Mouse (Mus musculus) heart, embryonic 12.5 days (tissue): ENCODE data around the gene Sesn2. TPM values are rescaled to one million over a fixed set of nuclear protein-coding genes. Genes with fewer than 3 reads are reported as not detected.
"Not testable (repeated sequence)": the region's sequence is repeated elsewhere in the genome, so short reads cannot be mapped to it uniquely, and the experiment has no call there.

Source experiments
- ATAC-seq: fragments of 200-750 bp; cut with Nextera tagmentation; 2 replicates; pipeline ENCODE4 v1.8.0; 2017; ENCODE audit warnings: moderate TSS enrichment, moderate library complexity; ENCODE audit not compliant: insufficient number of reproducible peaks, low FRiP score
- H3K27ac ChIP-seq: fragments of 300-500 bp; sonication (generic); 2 replicates; pipeline ENCODE4 v1.5.1; 2016; ENCODE audit warnings: mild to moderate bottlenecking, moderate library complexity; ENCODE audit not compliant: poor library complexity, severe bottlenecking
- H3K27me3 ChIP-seq: fragments of 300-500 bp; sonication (generic); replicated peaks from 2 replicates; pipeline ENCODE4 v1.6.1; 2016; ENCODE audit warnings: mild to moderate bottlenecking, moderate library complexity
- H3K36me3 ChIP-seq: fragments of 300-500 bp; sonication (generic); 2 replicates; pipeline ENCODE4 v1.6.1; 2016; ENCODE audit warnings: mild to moderate bottlenecking, moderate library complexity
- H3K4me1 ChIP-seq: fragments of 300-500 bp; sonication (generic); replicated peaks from 2 replicates; pipeline ENCODE4 v1.6.1; 2016; ENCODE audit warnings: mild to moderate bottlenecking
- H3K4me2 ChIP-seq: fragments of 300-500 bp; sonication (generic); 2 replicates; pipeline ENCODE4 v1.6.1; 2016; ENCODE audit warnings: mild to moderate bottlenecking, moderate library complexity
- H3K4me3 ChIP-seq: fragments of 300-500 bp; sonication (generic); 2 replicates; pipeline ENCODE4 v1.5.1; 2016; ENCODE audit warnings: mild to moderate bottlenecking
- H3K9ac ChIP-seq: fragments of 300-500 bp; sonication (generic); 2 replicates; pipeline ENCODE4 v1.6.1; 2016; ENCODE audit warnings: mild to moderate bottlenecking, moderate library complexity
- H3K9me3 ChIP-seq: fragments of 300-500 bp; sonication (generic); replicated peaks from 2 replicates; pipeline ENCODE4 v1.6.1; 2016; ENCODE audit warnings: mild to moderate bottlenecking, moderate library complexity
- WGBS: fragments of 180-500 bp; shearing (Covaris S2); methylation state at CpG from one replicate; pipeline ENCODE4 v1.1.7; 2016; 5-methylcytosine and 5-hydroxymethylcytosine counted together
- polyA plus RNA-seq: library from polyadenylated mRNA; unstranded; fragments of >200 nt; fragmentation: Nextera tagmentation; extraction: Ambion mirVana; gene quantifications from 2 replicates; pipeline ENCODE4 v1.2.1, GENCODE M21; 2016

Sesn2 gene
- polyA plus RNA-seq, 1 experiment from 2014 or later = 10.5 TPM

GRCm38 (mm10) chr4:132492178-132493060 is 17.9 kb downstream of the Sesn2 start:
- peaks cover 47% of the 10 kb centered on the region for H3K36me3 ChIP-seq
- no peak overlapping the region for H3K9ac ChIP-seq
- no peak overlapping the region for H3K4me2 ChIP-seq
- no peak overlapping the region for H3K27ac ChIP-seq
- ATAC-seq = no peak
- H3K9me3 ChIP-seq = no peaks in the 10 kb centered on the region
- peaks cover 19% of the 10 kb centered on the region for H3K4me1 ChIP-seq
- no peaks in the 10 kb centered on the region for H3K27me3 ChIP-seq
- WGBS = 66% methylated on average over 10 of the region's 10 CpGs
- H3K4me3 ChIP-seq = no peak overlapping the region

- H3K9ac ChIP-seq = no peak overlapping the region
- H3K36me3 ChIP-seq = peaks cover 41% of the 10 kb centered on the region
- peaks cover 19% of the 10 kb centered on the region for H3K4me1 ChIP-seq
- H3K4me3 ChIP-seq = no peak overlapping the region
- no peaks in the 10 kb centered on the region for H3K27me3 ChIP-seq
- no peak overlapping the region for H3K4me2 ChIP-seq
- H3K9me3 ChIP-seq = no peaks in the 10 kb centered on the region
- ATAC-seq = no peak
- H3K27ac ChIP-seq = no peak overlapping the region
- WGBS = 69% methylated on average over 6 of the region's 6 CpGs
Measured at GRCm38 (mm10) chr4:132491748-132492147, 18.6 kb downstream of the Sesn2 start.

GRCm38 (mm10) chr4:132491057-132491456 is 19.2 kb downstream of the Sesn2 start:
- 88% methylated on average over 8 of the region's 8 CpGs for WGBS

GRCm38 (mm10) chr4:132490273-132491010 is 19.9 kb downstream of the Sesn2 start:
- H3K4me2 ChIP-seq = no peak overlapping the region
- no peak overlapping the region for H3K27ac ChIP-seq
- H3K36me3 ChIP-seq = peaks cover 30% of the 10 kb centered on the region
- H3K27me3 ChIP-seq = no peaks in the 10 kb centered on the region
- H3K9me3 ChIP-seq = no peaks in the 10 kb centered on the region
- no peak overlapping the region for H3K4me3 ChIP-seq
- ATAC-seq = no peak
- WGBS = 91% methylated on average over 15 of the region's 15 CpGs
- peaks cover 19% of the 10 kb centered on the region for H3K4me1 ChIP-seq
- no peak overlapping the region for H3K9ac ChIP-seq

More at GRCm38 (mm10) chr4:132491057-132491456, 19.2 kb downstream of the Sesn2 start:
- no peak for ATAC-seq
- Histone ChIP-seq H3K9ac (no peak overlapping the region), H3K27ac (no peak overlapping the region), H3K4me3 (no peak overlapping the region), H3K36me3 (peaks cover 34% of the 10 kb centered on the region), H3K27me3 (no peaks in the 10 kb centered on the region), H3K4me2 (no peak overlapping the region), H3K9me3 (no peaks in the 10 kb centered on the region), H3K4me1 (peaks cover 19% of the 10 kb centered on the region)

GRCm38 (mm10) chr4:132488976-132489375 is 21.3 kb downstream of the Sesn2 start:
- no peaks in the 10 kb centered on the region for H3K9me3 ChIP-seq
- no peak overlapping the region for H3K4me3 ChIP-seq
- peaks cover 20% of the 10 kb centered on the region for H3K36me3 ChIP-seq
- no peak overlapping the region for H3K4me2 ChIP-seq
- peaks cover 19% of the 10 kb centered on the region for H3K4me1 ChIP-seq
- no peak overlapping the region for H3K9ac ChIP-seq
- H3K27me3 ChIP-seq = no peaks in the 10 kb centered on the region
- H3K27ac ChIP-seq = no peak overlapping the region
- no peak for ATAC-seq
- 69% methylated on average over 6 of the region's 6 CpGs for WGBS

- Histone ChIP-seq H3K4me2 (no peak overlapping the region), H3K9me3 (no peaks in the 10 kb centered on the region), H3K27me3 (no peaks in the 10 kb centered on the region), H3K9ac (no peak overlapping the region), H3K27ac (no peak overlapping the region), H3K4me3 (no peak overlapping the region), H3K4me1 (peaks cover 18% of the 10 kb centered on the region), H3K36me3 (peaks cover 15% of the 10 kb centered on the region)
- WGBS = 77% methylated on average over 3 of the region's 3 CpGs
- no peak for ATAC-seq
Measured at GRCm38 (mm10) chr4:132488521-132488920, 21.8 kb downstream of the Sesn2 start.

GRCm38 (mm10) chr4:132484820-132485219 is 25.5 kb downstream of the Sesn2 start:
- Histone ChIP-seq H3K4me1 (0 out of 2 replicates have a peak, but pooled peaks cover 2% of the 10 kb centered on the region), H3K4me2 (no peak overlapping the region), H3K9me3 (no peaks in the 10 kb centered on the region), H3K36me3 (no peaks in the 10 kb centered on the region), H3K4me3 (no peak overlapping the region), H3K27me3 (no peaks in the 10 kb centered on the region), H3K9ac (no peak overlapping the region), H3K27ac (no peak overlapping the region)
- ATAC-seq = no peak
- WGBS = 68% methylated on average over 5 of the region's 5 CpGs

GRCm38 (mm10) chr4:132484231-132484630 is 26.1 kb downstream of the Sesn2 start:
- H3K27me3 ChIP-seq = no peaks in the 10 kb centered on the region
- H3K4me3 ChIP-seq = no peak overlapping the region
- H3K36me3 ChIP-seq = no peaks in the 10 kb centered on the region
- no peak overlapping the region for H3K27ac ChIP-seq
- 0 out of 2 replicates have a peak, but pooled peaks cover 2% of the 10 kb centered on the region for H3K4me1 ChIP-seq
- WGBS = 79% methylated on average over 4 of the region's 4 CpGs
- H3K9ac ChIP-seq = no peak overlapping the region
- H3K9me3 ChIP-seq = no peaks in the 10 kb centered on the region
- H3K4me2 ChIP-seq = no peak overlapping the region
- no peak for ATAC-seq

- 69% methylated on average over 13 of the region's 13 CpGs for WGBS
- Histone ChIP-seq H3K36me3 (no peaks in the 10 kb centered on the region), H3K9me3 (no peaks in the 10 kb centered on the region), H3K4me1 (no peaks in the 10 kb centered on the region), H3K4me2 (no peak overlapping the region), H3K27me3 (no peaks in the 10 kb centered on the region), H3K27ac (no peak overlapping the region), H3K4me3 (no peak overlapping the region), H3K9ac (no peak overlapping the region)
- ATAC-seq = no peak
Measured at GRCm38 (mm10) chr4:132482956-132483608, 27.2 kb downstream of the Sesn2 start.

GRCm38 (mm10) chr4:132482104-132482503 is 28.2 kb downstream of the Sesn2 start:
- not testable (repeated sequence) for H3K9me3 ChIP-seq, H3K27ac ChIP-seq, H3K27me3 ChIP-seq, H3K4me1 ChIP-seq, H3K4me3 ChIP-seq, H3K9ac ChIP-seq, ATAC-seq, H3K4me2 ChIP-seq, H3K36me3 ChIP-seq
- WGBS = 55% methylated on average over 3 of the region's 3 CpGs

- no peak overlapping the region for H3K9ac ChIP-seq
- no peak overlapping the region for H3K4me2 ChIP-seq
- H3K9me3 ChIP-seq = no peaks in the 10 kb centered on the region
- no peak overlapping the region for H3K4me3 ChIP-seq
- no peak overlapping the region for H3K27ac ChIP-seq
- H3K36me3 ChIP-seq = no peaks in the 10 kb centered on the region
- 87% methylated on average over 8 of the region's 8 CpGs for WGBS
- no peak for ATAC-seq
- H3K4me1 ChIP-seq = no peaks in the 10 kb centered on the region
- H3K27me3 ChIP-seq = no peaks in the 10 kb centered on the region
Measured at GRCm38 (mm10) chr4:132477833-132478232, 32.5 kb downstream of the Sesn2 start.
